Mouse (Mus musculus) midbrain, postnatal 0 days (tissue): ENCODE measurements around the gene Fam98a. TPM values are rescaled to one million over a fixed set of nuclear protein-coding genes. Genes with fewer than 3 reads are reported as not detected.

Source experiments
- ATAC-seq: fragments of 200-750 bp; cut with Nextera tagmentation; 2 replicates; pipeline ENCODE4 v1.8.0; 2017; ENCODE audit warnings: moderate number of reproducible peaks, mild to moderate bottlenecking, moderate TSS enrichment, moderate library complexity; ENCODE audit not compliant: low FRiP score
- DNase-seq: peaks from one replicate; pipeline ENCODE4 v3.0.0-alpha.2; 2015; ENCODE audit warnings: low spot score
- H3K27ac ChIP-seq: fragments of 300-500 bp; sonication (generic); 2 replicates; pipeline ENCODE4 v1.5.1; 2014; ENCODE audit warnings: low read depth, mild to moderate bottlenecking, low read length, mixed read lengths
- H3K27me3 ChIP-seq: fragments of 300-500 bp; sonication (generic); 2 replicates; pipeline ENCODE4 v1.6.1; 2014; ENCODE audit warnings: low read length, control low read depth, mixed read lengths; ENCODE audit not compliant: insufficient read depth
- H3K36me3 ChIP-seq: fragments of 300-500 bp; sonication (generic); 2 replicates; pipeline ENCODE4 v1.6.1; 2014; ENCODE audit warnings: low read length, control low read depth, mixed read lengths; ENCODE audit not compliant: insufficient read depth
- H3K4me1 ChIP-seq: fragments of 300-500 bp; sonication (generic); 2 replicates; pipeline ENCODE4 v1.6.1; 2014; ENCODE audit warnings: mild to moderate bottlenecking, control low read depth, antibody characterized with exemption, low read length, mixed read lengths; ENCODE audit not compliant: insufficient read depth
- H3K4me2 ChIP-seq: fragments of 300-500 bp; sonication (generic); 2 replicates; pipeline ENCODE4 v1.6.1; 2014; ENCODE audit warnings: low read depth, mild to moderate bottlenecking, low read length, mixed read lengths; ENCODE audit not compliant: poor library complexity, severe bottlenecking
- H3K4me3 ChIP-seq: fragments of 300-500 bp; sonication (generic); 2 replicates; pipeline ENCODE4 v1.5.1; 2014; ENCODE audit warnings: low read depth, mild to moderate bottlenecking, low read length, moderate library complexity
- H3K9ac ChIP-seq: fragments of 300-500 bp; sonication (generic); replicated peaks from 2 replicates; pipeline ENCODE4 v1.6.1; 2014; ENCODE audit warnings: mild to moderate bottlenecking, low read length, moderate library complexity, mixed read lengths; ENCODE audit not compliant: poor library complexity, severe bottlenecking
- H3K9me3 ChIP-seq: fragments of 300-500 bp; sonication (generic); 2 replicates; pipeline ENCODE4 v1.6.1; 2016; ENCODE audit warnings: low read length, control low read depth
- CTCF ChIP-seq: IDR thresholded peaks from 2 replicates; pipeline ENCODE4 v1.5.1; 2016; ENCODE audit warnings: antibody characterized with exemption, mild to moderate bottlenecking
- WGBS: fragments of 180-500 bp; shearing (Covaris S2); extraction: QIAGEN DNeasy Blood & Tissue Kit; methylation state at CpG from one replicate; pipeline ENCODE4 v1.1.7; 2014; 5-methylcytosine and 5-hydroxymethylcytosine counted together
- polyA plus RNA-seq: library from polyadenylated mRNA; unstranded; fragments of >200 nt; fragmentation: Nextera tagmentation; extraction: Ambion mirVana; gene quantifications from 2 replicates; pipeline ENCODE4 v1.2.1, GENCODE M21; 2015
- total RNA-seq: library from RNA; depleted of rRNA; stranded (reverse); fragments of >200 nt; gene quantifications from 2 replicates; pipeline ENCODE4 v1.2.3, GENCODE M21; 2014

The Fam98a gene
- total and polyA plus RNA-seq, 2 experiments from 2014 or later = 16.3 to 20.5 TPM

- Histone ChIP-seq H3K4me2 (no peak overlapping the region), H3K27ac (no peak overlapping the region), H3K4me1 (no peaks in the 10 kb centered on the region), H3K9ac (no peak overlapping the region), H3K9me3 (no peaks in the 10 kb centered on the region), H3K27me3 (no peaks in the 10 kb centered on the region), H3K36me3 (no peaks in the 10 kb centered on the region), H3K4me3 (no peak overlapping the region)
- WGBS = 83% methylated on average over 14 of the region's 14 CpGs
- TF ChIP-seq CTCF = peak; percentile 16; the same call in 1 of the 2 replicates
- DNase-seq = no peak
- no peak for ATAC-seq
These were observed 22.4 kb downstream of the Fam98a start for GRCm38 (mm10) chr17:75529222-75529935.

GRCm38 (mm10) chr17:75526411-75526810, 25.3 kb downstream of the Fam98a start:
- ATAC-seq (no peak), DNase-seq (no peak)
- H3K27ac ChIP-seq = no peak overlapping the region
- no peak overlapping the region for H3K4me2 ChIP-seq
- no peaks in the 10 kb centered on the region for H3K4me1 ChIP-seq
- no peak overlapping the region for H3K9ac ChIP-seq
- H3K27me3 ChIP-seq = no peaks in the 10 kb centered on the region
- H3K9me3 ChIP-seq = no peaks in the 10 kb centered on the region
- WGBS = 91% methylated on average over 1 of the region's 1 CpGs
- H3K4me3 ChIP-seq = no peak overlapping the region
- TF ChIP-seq CTCF = no peak
- no peaks in the 10 kb centered on the region for H3K36me3 ChIP-seq

- Histone ChIP-seq H3K9me3 (no peaks in the 10 kb centered on the region), H3K27me3 (no peaks in the 10 kb centered on the region), H3K36me3 (no peaks in the 10 kb centered on the region), H3K4me2 (no peak overlapping the region), H3K4me1 (no peaks in the 10 kb centered on the region), H3K9ac (no peak overlapping the region), H3K27ac (no peak overlapping the region), H3K4me3 (no peak overlapping the region)
- no peak for DNase-seq
- ATAC-seq = no peak
- TF ChIP-seq CTCF = no peak
- WGBS = 80% methylated on average over 3 of the region's 3 CpGs
These were observed 27.9 kb downstream of the Fam98a start for GRCm38 (mm10) chr17:75523812-75524211.

- no peaks in the 10 kb centered on the region for H3K4me1 ChIP-seq
- WGBS = 21% methylated on average over 9 of the region's 9 CpGs
- H3K27me3 ChIP-seq = no peaks in the 10 kb centered on the region
- H3K4me3 ChIP-seq = no peak overlapping the region
- TF ChIP-seq CTCF = no peak
- DNase-seq (peak; percentile 44), ATAC-seq (peak; percentile 55; the same call in 1 of the 2 replicates)
- H3K4me2 ChIP-seq = no peak overlapping the region
- H3K9me3 ChIP-seq = no peaks in the 10 kb centered on the region
- no peaks in the 10 kb centered on the region for H3K36me3 ChIP-seq
- no peak overlapping the region for H3K9ac ChIP-seq
- no peak overlapping the region for H3K27ac ChIP-seq
These were observed 29.2 kb downstream of the Fam98a start for GRCm38 (mm10) chr17:75522347-75523065.

- DNase-seq = no peak
- Histone ChIP-seq H3K4me1 (no peaks in the 10 kb centered on the region), H3K27ac (no peak overlapping the region), H3K4me3 (no peak overlapping the region), H3K4me2 (no peak overlapping the region), H3K27me3 (no peaks in the 10 kb centered on the region), H3K36me3 (no peaks in the 10 kb centered on the region), H3K9me3 (no peaks in the 10 kb centered on the region), H3K9ac (no peak overlapping the region)
- no peak for TF ChIP-seq CTCF
- WGBS = 20% methylated on average over 6 of the region's 6 CpGs
- ATAC-seq = no peak
These were observed 30.4 kb downstream of the Fam98a start for GRCm38 (mm10) chr17:75521236-75521842.
